Mouse (Mus musculus) urinary bladder, postnatal 25 days (tissue): ENCODE measurements around the gene Lcn8.

Experiments used
- DNase-seq: peaks from one replicate; pipeline ENCODE4 v3.0.0; 2022; ENCODE audit warnings: low spot score

Lcn8 gene

DNA sequence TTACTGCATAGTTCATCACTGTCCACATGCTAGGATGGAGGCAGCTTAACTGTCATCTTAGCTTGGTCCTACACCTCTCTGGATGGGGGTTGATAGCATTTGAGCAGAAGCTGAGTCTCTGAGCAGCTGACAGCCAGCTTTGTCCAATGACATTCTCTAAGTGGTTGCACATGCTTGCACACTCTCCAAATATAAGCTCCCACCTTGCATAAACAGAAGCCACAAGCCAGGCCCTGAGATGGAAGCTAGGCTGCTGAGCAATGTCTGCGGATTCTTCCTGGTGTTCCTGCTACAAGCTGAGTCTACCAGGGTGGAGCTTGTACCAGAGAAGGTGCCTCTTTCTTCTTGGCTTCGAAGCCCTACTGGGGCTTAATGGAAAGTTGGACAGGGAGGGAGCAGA is at the start of gene Lcn8:
Gene Lcn8 (plus strand): TSS at position 219 of the 400 bp plus-strand sequence.
- no peak for DNase-seq

DNA sequence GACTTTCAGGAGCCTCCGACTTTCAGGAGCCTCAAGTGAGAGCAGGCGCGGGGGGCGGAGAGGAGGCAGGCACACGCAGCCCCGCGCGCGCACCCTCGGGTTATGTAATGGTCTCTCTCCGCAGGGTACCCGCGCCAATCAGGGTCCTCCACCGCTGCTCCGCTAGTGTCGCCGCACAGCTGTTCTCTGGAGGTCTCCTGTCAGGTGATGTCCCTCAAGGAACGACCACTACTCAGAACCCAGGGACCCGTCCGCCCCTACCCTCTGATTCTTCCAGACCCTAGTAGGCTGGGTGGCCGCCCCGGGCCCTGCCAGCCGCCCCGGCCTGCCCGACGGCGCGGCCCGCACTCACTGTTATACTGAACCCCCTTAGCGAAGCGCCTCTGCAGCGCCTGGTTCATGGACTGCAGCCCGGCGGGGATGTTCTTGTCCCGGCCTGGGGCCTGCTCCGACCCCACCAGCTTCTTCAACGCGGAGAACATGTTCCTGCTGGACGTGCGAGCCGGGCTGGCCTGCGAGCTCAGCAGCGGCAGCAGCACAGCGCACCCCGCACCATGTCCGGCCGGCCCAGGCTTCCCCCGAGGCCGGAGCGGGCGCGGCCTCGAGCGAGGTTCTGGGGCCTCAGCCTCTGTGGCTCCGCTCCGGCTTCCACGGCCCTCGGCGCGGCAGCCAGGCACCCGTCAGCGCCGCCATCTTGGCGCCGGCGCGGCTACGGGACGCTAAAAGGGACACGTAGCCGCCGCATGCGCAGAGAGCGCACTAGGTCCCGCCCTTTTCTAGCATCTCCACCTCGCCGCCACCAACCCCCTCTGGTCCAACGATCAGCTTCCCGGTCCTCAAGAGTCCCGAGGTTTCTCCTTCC is 44.9 kb upstream of the Lcn8 start, which contains the start of gene Rabl6:
Gene Rabl6 (minus strand): TSS at position 761 of the 862 bp plus-strand sequence.
- peak; percentile 89 for DNase-seq

DNA sequence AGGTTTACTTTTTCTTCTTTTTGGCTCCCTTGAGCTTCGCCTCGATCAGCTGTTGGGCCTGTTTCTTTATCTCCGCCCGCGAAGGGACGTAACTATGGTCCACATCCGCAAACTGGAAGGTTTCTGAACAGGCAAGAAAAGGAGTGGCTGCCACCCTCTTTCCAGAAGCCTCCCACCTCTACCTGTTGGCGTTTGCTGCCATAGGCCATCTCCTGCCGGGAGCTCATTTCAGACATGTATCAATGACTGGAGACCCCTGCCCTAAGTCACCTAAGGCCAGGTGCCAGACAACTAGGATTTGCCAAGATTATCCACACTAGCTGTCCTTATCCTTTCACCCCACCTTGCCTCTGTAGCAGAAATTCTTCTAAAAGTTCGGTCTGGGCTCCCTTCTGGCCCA is 44.2 kb upstream of the Lcn8 start:
- no peak for DNase-seq

DNA sequence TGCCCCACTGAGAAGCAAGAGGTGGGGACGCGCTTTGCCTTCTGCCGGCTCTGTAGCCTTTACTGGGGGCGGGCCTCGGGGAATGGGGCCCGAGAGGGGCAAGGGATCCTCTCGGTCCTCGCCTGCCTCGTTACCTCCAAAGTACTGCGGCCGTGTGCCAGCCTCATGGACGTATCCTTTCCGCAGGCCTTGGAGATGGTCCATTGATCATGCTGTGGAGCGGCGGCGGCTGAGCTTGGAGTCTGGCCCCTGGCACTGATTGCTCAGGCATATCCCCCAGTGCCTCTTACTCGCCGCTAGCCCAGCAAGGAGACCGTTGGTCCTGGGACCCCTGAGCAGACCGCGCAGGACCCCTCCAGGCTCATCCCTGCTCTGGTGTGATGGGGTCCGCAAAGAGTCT is 36.5 kb upstream of the Lcn8 start:
- no peak for DNase-seq

DNA sequence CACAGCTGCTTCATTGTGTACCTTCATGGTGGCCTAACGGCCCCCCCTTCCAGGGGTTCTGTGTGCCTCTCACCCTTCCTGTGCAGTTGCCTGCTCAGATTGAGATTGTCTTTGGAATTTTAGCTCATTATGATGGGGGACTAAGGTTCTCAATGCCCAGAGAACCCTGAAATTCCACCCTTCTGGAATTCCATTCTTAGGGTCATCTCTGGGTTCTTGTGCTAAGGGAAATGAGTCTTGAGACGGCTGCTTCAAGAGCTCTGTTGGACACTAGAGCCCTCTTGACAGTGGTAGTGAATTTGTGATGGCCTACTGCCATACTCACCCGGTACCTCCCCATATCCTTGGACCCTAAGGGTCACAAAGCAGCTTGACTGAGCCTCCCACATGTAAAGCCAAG is 35.3 kb upstream of the Lcn8 start, which contains the start of gene Ccdc183:
Gene Ccdc183 (minus strand): TSS at position 101 of the 400 bp plus-strand sequence.
- no peak for DNase-seq

DNA sequence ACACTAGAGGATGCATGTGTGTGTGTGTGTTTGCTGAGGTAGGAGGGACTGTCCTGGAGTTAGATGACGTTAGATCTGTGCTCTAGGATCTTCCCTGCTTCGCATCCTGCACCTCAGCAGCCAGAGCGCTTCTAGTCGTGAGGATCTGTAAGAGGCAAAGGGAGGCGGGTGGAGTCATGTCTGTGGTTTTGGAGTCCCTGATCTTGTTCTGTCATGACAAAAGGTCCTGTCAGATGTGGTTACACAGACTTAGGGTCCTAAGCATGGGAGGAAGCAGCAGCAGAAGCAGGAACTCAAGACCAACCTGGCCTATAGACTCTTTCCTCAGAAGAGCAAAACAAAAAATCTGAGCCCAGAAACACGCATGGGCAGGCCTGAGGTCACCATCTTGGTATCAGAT is 32.5 kb upstream of the Lcn8 start:
- DNase-seq, result no peak

DNA sequence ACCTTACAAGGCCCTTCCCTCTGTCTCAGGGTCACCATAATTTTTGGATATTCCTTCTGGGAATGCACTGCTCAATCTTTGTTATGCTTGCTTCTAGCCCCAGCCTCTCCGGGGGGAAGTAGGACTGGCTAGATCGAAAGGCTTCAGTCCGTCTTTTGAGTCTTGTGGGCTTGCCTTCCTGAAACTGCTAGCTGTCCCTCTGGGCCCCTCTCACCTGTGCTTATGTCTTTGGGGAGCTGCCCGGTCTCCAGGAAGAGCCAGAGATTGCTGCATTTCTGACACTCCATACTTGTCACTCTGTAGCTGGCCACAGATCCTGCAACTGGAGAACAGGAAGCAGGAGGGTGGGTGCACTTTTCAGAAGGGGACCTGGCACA is 32.1 kb upstream of the Lcn8 start:
- no peak for DNase-seq

DNA sequence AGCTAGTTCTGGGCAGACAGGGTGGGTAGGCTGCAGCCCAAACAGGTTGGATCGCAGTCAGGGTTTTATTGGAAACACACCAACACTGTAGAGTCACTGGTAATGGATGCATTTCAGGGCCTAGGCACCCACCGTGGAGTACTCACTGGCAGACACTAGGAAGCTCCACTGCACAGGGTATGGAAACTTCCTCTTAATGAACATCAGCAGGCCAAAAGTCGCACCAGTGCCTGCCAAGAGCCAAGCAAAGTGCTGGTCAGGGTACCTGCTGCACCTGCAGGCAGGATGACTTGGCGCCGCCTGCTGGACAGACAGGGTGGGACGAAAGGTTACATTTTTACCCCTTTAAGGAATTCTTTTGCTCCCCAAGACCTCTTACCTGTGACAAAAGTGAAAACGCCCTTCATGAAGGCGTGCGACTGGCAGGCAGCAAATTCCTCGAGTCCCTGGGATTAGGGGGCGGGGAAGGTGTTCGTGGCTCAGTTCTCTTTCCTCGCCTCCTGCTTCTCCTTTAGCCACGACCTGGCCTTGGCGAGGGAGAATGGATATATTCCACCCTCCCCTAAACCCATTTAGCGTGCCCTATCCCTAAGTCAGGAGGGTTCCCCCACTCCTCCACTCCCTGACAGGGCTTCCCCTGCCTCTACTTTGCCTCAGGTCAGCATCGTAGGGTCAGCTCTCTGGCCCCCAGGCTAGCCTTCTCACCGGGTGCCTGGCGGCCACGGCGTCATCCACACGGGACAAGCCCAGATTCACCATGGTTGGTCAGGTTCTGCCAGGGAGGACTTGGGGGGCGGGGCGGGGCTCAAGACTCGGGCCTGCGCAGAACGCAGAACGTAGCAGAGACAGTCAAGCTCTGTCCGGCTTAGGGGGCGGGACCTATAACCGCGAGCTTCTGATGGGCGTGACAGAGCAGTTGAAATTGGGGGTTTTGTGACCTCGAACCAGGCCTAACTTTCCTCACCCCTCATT is 31.4 kb upstream of the Lcn8 start, which contains the start of gene Tmem141:
Gene Tmem141 (minus strand): TSS at position 777 of the 972 bp plus-strand sequence.
- DNase-seq, result peak; percentile 85

DNA sequence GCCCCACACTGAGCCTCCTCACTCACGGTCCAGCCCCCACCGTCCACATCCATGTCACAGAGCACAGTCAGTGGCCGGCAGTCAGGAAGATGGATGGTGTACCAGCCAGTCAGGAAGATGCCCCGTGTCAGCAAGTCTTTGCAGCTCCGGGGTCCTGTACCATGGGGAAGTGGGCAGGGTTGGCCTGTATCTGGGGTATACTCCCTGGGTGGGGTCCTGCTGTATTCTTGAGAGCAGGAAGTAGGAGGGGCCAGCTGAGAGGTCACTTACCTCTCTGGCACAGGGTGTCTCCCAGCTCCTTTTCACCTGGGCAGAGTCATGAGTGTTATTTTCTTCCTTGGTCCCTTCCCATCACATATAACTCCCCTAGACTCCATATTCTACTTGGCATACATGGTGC is 26.9 kb upstream of the Lcn8 start:
- DNase-seq, result no peak

DNA sequence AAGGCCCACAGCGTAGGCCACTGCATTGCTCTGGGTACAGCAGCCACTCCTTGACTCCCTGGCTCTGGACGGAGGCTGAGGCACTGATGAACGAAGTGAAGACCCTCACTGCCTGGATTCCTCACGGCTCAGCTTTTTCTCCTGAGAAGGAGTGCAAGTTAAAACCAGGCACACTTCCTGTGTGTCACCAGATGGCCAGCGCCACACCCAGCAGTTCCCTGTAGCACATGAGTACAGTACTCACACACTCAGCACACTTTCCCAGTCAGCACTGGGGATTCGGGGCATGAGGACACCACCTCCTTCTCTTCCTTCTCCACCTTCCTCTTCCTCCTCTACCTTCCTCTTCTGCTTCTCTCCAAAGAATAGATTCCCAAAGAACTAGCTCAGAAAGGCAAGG is 25.1 kb upstream of the Lcn8 start, which contains the start of gene Fcna:
Gene Fcna (minus strand): TSS at position 220 of the 400 bp plus-strand sequence.
- DNase-seq, result no peak

DNA sequence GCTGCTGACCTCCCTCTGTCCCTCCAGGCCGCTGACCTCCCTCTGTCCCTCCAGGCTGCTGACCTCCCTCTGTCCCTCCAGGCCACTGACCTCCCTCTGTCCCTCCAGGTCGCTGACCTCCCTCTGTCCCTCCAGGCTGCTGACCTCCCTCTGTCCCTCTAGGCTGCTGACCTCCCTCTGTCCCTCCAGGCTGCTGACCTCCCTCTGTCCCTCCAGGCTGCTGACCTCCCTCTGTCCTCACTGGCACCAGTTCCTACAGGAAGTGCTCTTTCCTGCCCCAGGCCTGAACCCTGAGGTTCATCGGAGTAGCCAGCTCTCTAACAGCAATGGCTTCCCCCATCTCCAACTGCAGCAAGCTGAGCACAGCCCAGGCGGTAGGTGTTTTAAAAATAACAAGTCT is 24.2 kb upstream of the Lcn8 start:
- DNase-seq, result no peak

DNA sequence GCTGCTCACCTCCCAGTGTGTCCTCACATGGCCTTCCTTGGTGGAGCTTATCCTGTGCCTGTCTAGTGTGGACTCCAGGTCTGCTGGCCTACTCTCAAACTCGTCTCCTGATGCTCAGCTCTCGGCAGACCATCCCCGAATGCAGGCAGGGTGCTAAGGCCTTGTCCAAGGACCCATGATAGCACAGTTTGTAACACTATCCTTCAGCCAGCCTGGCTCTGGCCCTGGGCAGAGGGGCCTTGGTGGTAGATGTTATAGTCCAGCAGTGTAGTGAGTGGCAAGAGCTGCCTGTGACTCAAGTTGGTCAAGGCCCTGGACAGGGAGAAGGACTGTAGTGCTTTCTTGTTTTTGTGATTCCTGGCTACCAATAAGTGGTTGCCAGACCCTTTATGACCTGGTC is 19.3 kb upstream of the Lcn8 start:
- no peak for DNase-seq

DNA sequence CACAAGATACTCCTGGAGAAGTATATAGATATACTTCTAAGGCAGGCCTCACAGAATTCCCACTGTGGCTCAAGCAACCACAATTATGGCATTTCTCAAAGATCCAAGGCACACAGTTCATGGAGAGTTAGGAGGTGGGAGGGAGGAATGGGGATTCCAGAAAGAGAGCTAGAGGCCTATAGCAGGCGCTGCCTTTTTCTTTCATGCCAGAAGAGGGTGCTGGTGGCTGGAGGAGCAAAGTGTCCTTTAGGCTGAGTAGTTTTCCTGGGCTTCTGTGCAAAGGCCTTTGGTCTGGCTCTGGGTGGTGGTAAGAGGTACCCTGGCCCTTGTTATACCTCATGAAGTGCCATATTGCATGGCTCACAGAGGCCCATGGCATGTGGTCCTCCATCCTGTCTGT is 18.9 kb upstream of the Lcn8 start:
- DNase-seq, result no peak

DNA sequence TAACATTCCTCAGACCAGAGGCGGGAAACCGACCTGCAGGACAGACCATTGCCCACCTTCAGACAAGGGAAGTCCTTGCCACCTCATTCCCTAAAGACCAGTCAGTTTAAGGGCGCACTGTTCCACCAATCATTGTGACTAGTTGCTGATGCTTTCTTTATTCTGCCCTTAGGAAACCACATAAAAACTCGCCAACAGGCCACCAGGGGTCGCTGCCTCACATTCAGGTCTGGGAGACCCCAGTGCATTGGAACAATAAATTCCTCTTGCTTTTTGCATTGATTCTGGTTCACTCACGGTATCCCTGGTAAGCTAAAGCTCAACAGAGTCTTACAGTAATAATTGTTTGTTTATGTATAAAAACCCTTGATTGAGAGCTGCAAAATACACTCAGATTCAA is 13.0 kb upstream of the Lcn8 start:
- DNase-seq, result peak; percentile 43

DNA sequence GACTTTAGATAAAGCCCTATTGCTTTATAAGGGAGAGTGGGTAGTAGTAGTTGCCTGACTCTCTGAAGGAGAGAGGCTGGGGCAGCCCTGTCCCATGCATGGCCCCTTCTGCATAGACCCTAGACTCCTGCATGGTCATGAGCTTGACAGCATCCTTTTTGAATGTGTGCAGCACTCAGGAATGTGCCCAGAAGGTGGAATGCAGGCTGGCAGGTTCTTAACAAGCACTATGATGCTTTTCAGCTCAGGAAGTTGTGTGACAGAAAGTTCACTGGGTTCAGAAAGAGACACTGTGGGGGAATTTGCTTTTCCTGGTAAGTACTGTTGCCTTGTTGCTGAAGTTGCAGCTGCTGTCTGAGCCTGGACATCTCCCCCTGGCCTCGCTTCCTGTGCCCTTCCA is 1.6 kb downstream of the Lcn8 start:
- DNase-seq, result no peak

DNA sequence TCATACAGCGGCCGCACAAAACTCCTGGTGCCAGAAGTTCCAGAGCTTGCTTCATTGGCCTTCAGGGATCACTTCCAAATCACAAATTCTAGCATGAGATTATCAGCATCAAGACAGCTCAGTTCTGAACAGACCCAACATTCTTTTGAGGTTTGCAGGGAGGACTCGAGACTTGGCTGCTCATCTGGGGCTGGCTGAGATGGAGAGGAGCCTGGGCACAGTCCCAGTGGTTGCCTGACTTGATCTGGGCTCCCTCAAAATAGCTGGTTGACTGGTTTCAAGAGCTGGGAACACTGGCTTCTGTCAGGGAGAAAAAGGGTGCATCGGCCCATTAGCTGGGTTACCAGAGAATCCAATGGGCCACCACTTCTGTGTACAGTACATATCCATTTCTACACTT is 3.8 kb downstream of the Lcn8 start:
- DNase-seq, result no peak

DNA sequence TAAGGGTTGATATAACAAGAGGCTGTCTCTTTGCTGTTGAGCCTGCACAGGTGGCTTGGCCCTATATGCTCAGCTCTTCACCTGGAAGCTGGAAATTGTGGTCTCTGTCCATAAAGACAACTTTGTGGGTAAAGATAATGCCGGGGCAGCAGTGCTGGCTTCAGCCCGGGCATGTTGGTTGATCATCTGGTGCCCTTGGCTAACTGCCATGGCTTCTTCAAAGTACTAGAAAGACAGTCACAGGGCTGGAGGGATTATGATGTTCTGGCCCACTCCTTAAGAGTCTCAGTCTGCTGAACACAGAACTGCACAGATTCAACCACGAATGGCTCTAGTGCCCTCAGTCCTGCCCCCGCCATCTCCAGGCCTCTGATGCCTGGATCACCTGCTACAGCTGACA is 4.3 kb downstream of the Lcn8 start:
- DNase-seq, result no peak

DNA sequence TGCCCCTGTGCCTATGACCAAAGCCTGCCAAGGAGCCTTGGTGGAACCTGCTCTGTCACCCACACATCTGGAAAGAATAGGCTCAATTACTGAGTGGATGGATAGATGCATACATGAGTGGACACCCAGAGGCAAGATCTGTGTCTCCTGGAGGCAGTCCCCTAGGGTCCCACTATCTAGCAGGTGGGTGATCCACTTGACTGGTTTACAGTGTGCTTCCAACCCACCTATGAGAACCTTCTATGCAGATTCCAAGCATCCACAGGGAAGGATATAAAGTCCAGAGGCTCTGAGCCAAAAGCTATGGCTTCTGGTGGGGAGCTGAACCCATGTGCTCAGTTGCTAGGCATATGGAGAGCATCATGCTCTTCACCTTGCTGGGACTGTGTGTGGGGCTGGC is 4.7 kb downstream of the Lcn8 start, which contains the start of gene Lcn5:
Gene Lcn5 (plus strand): TSS at position 301 of the 400 bp plus-strand sequence.
- no peak for DNase-seq

DNA sequence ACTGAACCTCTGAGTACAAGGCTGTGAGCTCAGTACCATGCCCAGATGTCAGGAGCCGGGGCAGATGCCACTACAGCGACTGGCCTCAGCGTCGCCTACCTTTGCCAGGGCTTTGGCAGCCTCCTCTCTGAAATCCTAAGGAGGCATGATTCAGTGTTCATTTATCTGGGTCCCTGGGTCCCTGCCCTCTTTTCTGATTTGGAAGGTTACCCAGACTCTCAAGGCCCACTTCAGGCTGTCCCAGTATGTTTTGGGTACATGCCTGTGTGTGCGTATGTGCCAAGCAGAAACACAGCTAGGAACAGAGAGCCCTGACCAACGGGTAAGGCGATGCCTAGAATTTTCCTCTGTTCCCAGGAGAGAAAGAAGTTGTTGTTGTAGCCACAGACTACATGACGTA is 7.4 kb downstream of the Lcn8 start:
- no peak for DNase-seq

DNA sequence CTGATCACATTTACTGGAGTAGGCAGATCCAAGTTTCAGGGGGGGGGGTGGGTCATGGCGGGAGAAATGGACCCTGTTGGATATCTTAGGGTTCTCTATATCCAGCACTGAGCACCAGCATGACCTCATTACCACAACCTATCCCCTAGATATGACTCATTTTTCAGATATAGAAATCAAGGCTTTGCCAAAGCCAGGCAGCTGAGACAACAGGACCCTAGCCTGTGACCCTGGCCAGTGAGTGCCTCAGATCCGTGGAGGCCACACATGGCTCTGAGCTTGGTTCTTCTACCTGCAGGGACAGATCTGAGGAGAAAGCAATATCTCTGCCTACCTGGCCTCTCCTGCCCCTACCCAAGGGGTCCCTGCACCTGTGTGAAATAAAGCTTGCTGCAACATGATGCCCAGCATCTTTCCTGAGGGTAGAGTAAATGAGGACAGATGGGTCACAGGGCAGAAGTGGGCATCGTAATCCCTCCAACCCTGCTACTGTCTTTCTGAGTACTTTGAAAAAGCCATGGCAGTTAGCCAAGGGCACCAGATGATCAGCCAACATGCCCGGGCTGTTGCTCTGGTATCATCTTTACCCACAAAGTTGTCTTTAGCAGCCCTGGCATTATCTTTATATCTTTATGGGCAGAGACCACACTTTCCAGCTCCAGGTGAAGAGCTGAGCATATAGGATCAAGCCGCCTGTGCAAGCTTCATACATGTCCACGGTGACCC is 8.5 kb downstream of the Lcn8 start:
- DNase-seq, result no peak

DNA sequence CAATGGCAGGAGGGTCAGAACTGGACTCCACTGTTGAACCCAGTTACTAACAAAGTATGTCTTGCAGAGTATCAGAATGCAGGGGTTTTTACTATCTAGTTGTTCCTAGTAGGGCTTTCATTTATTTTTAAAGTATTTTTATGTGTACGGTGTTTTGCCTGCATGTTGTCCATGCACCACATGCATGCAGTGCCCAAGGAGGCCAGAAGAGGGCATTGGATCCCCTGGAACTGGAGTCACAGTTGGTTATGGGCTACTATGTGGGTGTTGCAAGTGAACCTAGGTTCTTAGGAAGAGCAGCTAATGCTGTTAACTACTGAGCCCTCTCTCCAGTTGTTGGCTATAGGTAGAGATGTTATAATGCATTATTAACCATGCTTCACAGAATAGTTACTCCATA is 10.6 kb downstream of the Lcn8 start:
- DNase-seq, result peak; percentile 62

DNA sequence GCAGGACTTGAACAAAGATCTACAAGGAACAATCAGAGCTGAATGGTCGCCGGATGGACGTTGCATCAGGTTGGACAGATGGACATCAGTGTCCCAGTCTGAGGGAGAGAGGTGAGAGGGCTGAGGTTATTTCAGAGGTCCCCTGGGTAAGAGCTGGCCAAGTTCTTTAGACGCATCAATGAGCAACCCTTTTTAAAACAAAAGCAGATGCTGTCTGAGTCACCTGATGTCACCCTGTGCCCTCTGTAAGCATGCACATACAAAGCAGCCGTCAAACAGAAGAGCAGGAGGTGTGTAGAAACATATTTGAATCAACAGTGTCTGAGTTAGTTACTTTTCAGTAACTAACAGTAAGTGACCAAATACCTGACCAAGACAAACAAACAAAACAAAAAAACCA is 11.2 kb downstream of the Lcn8 start:
- no peak for DNase-seq
